Mouse (Mus musculus) forebrain, embryonic 16.5 days (tissue): Measurements from ENCODE around the gene Uts2r. TPM values are rescaled to one million over a fixed set of nuclear protein-coding genes. Genes with fewer than 3 reads are reported as not detected.

Source experiments
- polyA plus RNA-seq: library from polyadenylated mRNA; unstranded; fragments of >200 nt; fragmentation: Nextera tagmentation; extraction: Ambion mirVana; gene quantifications from 2 replicates; pipeline ENCODE4 v1.2.1, GENCODE M21; 2015

Uts2r gene
- polyA plus RNA-seq, 1 experiment from 2014 or later: 0.16 TPM

Other genes with a start within 250 kb of the Uts2r start
- 7.3 and 8.8 TPM in 2 replicates for gene Ccdc57, start 227.4 kb upstream of the Uts2r start, polyA plus RNA-seq
- gene Slc16a3, start 211.8 kb upstream of the Uts2r start, polyA plus RNA-seq: 7.7 and 9.5 TPM in 2 replicates
- 146 and 149 TPM in 2 replicates for gene Csnk1d, start 168.9 kb upstream of the Uts2r start, polyA plus RNA-seq
- not detected in 2 replicates for gene Cd7, start 120.9 kb upstream of the Uts2r start, polyA plus RNA-seq
- not detected in 2 replicates for gene Sectm1b, start 96.7 kb upstream of the Uts2r start, polyA plus RNA-seq
- gene Sectm1a, start 79.1 kb upstream of the Uts2r start, polyA plus RNA-seq: not detected in 2 replicates
- gene Tex19.2, start 41.6 kb upstream of the Uts2r start, polyA plus RNA-seq: not detected in 2 replicates
- not detected in 2 replicates for gene Tex19.1, start 14.1 kb upstream of the Uts2r start, polyA plus RNA-seq
- gene Hexdc, start 44.2 kb downstream of the Uts2r start, polyA plus RNA-seq: 14.8 and 22.9 TPM in 2 replicates
- 14.8 and 15.3 TPM in 2 replicates for gene Ogfod3, start 44.4 kb downstream of the Uts2r start, polyA plus RNA-seq
- 44.2 and 47.4 TPM in 2 replicates for gene Cybc1, start 69.1 kb downstream of the Uts2r start, polyA plus RNA-seq
- gene Narf, start 77.0 kb downstream of the Uts2r start, polyA plus RNA-seq: 108 and 114 TPM in 2 replicates
- gene Foxk2, start 99.7 kb downstream of the Uts2r start, polyA plus RNA-seq: 14.2 and 14.3 TPM in 2 replicates
- 93.1 and 95.5 TPM in 2 replicates for gene Wdr45b, start 194.2 kb downstream of the Uts2r start, polyA plus RNA-seq
- 7.5 and 9.6 TPM in 2 replicates for gene Rab40b, start 228.0 kb downstream of the Uts2r start, polyA plus RNA-seq